Mouse (Mus musculus): ENCODE measurements around the gene Pomt1.

DNA sequence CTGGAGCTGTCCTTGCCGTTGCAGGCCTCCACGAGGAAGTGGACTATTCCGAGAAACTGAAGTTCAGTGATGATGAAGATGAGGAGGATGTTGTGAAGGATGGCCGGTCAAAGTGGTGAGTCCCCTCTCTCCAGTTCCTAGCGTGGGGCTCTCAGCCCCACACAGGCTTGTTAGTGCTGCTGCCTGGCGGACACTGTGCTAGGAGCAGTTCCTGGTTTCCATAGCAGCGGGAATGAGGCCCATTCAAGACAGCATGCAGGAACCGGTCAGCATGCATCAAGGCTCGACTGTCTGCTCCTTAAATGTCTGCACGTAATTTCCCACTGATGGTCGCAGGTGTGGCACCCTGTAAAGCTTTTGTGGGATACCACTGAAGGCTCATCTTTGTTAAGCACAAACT, 37.4 kb upstream of the Pomt1 start:
- TF ChIP-seq CTCF (IDR thresholded peaks at IDR 0.05; ENCODE audit: low read depth): no peak
- no peak for TF ChIP-seq EP300 (IDR thresholded peaks at IDR 0.05; ENCODE audit: low read depth)
